Mouse (Mus musculus) liver, postnatal 0 days (tissue): ENCODE results near the gene Rnase13.

ENCODE experiments used
- CTCF ChIP-seq: sonication (generic); IDR thresholded peaks from 2 replicates; pipeline ENCODE4 v1.5.1; 2016; ENCODE audit warnings: antibody characterized with exemption, low read depth
- EP300 ChIP-seq: IDR thresholded peaks from 2 replicates; pipeline ENCODE4 v1.6.1; 2016; ENCODE audit warnings: antibody characterized with exemption, low read depth, mild to moderate bottlenecking

DNA sequence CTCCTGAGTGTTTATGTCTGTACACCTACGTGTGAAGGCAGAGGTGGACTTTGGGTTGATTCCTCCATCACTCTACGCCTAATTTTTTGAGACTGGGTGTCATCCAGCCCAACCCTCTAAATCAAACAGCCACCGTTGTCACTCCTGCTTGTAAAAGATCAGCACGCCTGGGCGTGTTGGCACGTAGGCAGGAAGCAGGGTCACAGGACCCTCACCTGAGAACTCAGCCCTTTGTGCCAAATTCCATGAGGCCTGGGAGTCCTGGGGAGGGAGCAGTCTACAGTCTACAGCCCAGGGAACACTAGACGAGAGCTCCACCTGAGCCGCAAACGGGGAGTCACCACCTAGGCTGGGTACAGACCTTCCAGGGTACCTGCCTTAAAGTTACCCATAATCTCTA lies 18.8 kb downstream of the Rnase13 start:
- no peak for TF ChIP-seq EP300
- TF ChIP-seq CTCF: no peak
